Mouse (Mus musculus) liver, embryonic 14.5 days (tissue): Measurements from ENCODE around the gene Ubxn6.
"Not testable (repeated sequence)": the region's sequence is repeated elsewhere in the genome, so short reads cannot be mapped to it uniquely, and the experiment has no call there.

Source experiments
- CTCF ChIP-seq: IDR thresholded peaks from 2 replicates; pipeline ENCODE4 v1.5.1; 2016; ENCODE audit warnings: antibody characterized with exemption, low read depth, control low read depth
- EP300 ChIP-seq: IDR thresholded peaks from 2 replicates; pipeline ENCODE4 v1.6.1; 2016; ENCODE audit warnings: antibody characterized with exemption, low read depth

DNA sequence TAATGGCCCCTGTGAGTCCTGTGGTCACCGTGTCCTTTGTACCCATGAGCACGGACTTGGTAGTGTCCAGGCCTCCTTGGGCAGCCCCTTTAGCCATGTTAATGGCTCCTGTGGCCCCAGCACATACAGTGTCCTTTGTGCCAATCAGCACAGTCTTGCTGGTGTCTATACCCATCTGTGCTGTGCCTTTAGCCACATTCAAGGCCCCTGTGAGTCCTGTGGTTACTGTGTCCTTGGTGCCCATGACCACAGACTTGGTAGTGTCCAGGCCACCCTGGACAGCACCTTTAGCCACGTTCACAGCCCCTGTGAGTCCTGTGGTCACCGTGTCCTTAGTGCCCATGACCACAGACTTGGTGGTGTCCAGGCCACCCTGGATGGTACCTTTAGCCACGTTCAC is 30.0 kb upstream of the Ubxn6 start:
- not testable (repeated sequence) for TF ChIP-seq CTCF, EP300
